Mouse (Mus musculus): ENCODE measurements around the gene Cd300ld.
"Not testable (repeated sequence)": the region's sequence is repeated elsewhere in the genome, so short reads cannot be mapped to it uniquely, and the experiment has no call there.

Cd300ld gene

GRCm38 (mm10) chr11:114989793-114990192, at the start of gene Cd300ld:
TSS of gene Cd300ld (minus strand) at chr11:114989922.
- no peak for DNase-seq

GRCm38 (mm10) chr11:115037669-115038068, 47.9 kb upstream of the Cd300ld start, which contains the start of gene Cd300ld5:
TSS of gene Cd300ld5 (minus strand) at chr11:115037769.
- not testable (repeated sequence) for DNase-seq

GRCm38 (mm10) chr11:115026912-115027311, 37.2 kb upstream of the Cd300ld start, which contains the start of gene Cd300ld4:
TSS of gene Cd300ld4 (minus strand) at chr11:115027012.
- not testable (repeated sequence) for DNase-seq

GRCm38 (mm10) chr11:115016093-115016492, 26.4 kb upstream of the Cd300ld start, which contains the start of gene Cd300ld2:
TSS of gene Cd300ld2 (minus strand) at chr11:115016193.
- DNase-seq = not testable (repeated sequence)

- no peak for DNase-seq
Measured at GRCm38 (mm10) chr11:115004070-115004469, 14.3 kb upstream of the Cd300ld start.

GRCm38 (mm10) chr11:115001474-115002040, 11.8 kb upstream of the Cd300ld start, which contains the start of gene Cd300c2:
TSS of gene Cd300c2 (minus strand) at chr11:115001880.
- no peak for DNase-seq

GRCm38 (mm10) chr11:114981866-114982265, 7.9 kb downstream of the Cd300ld start:
- no peak for DNase-seq

- no peak for DNase-seq
Measured at GRCm38 (mm10) chr11:114972726-114973125, 17.0 kb downstream of the Cd300ld start.

GRCm38 (mm10) chr11:114968752-114969207, 20.9 kb downstream of the Cd300ld start, which contains the start of gene Cd300c:
TSS of gene Cd300c (minus strand) at chr11:114969157.
- DNase-seq = no peak

GRCm38 (mm10) chr11:114965182-114965828, 24.4 kb downstream of the Cd300ld start:
- no peak for DNase-seq

GRCm38 (mm10) chr11:114960369-114960768, 29.4 kb downstream of the Cd300ld start:
- no peak for DNase-seq

- no peak for DNase-seq
Measured at GRCm38 (mm10) chr11:114934144-114934543, 55.6 kb downstream of the Cd300ld start, which contains the start of gene Cd300lb. TSS of gene Cd300lb (minus strand) at chr11:114934386.

GRCm38 (mm10) chr11:114933591-114933990, 56.1 kb downstream of the Cd300ld start:
- no peak for DNase-seq
